Mouse (Mus musculus) lung, postnatal 0 days (tissue): ENCODE measurements at regions not wholly inside any gene's neighbourhood (a gene's known extent, or its start where the extent isn't known, plus 50 kb on each side); places are given as distances from the start of the nearest gene placed in this dataset.

Experiments
- ATAC-seq: fragments of 200-750 bp; cut with Nextera tagmentation; 2 replicates; pipeline ENCODE4 v1.8.0; 2017; ENCODE audit warnings: moderate library complexity
- DNase-seq: peaks from one replicate; pipeline ENCODE4 v3.0.0-alpha.2; 2016; ENCODE audit warnings: low spot score
- H3K27ac ChIP-seq: fragments of 300-500 bp; sonication (generic); 2 replicates; pipeline ENCODE4 v1.5.1; 2014; ENCODE audit warnings: antibody characterized with exemption, mild to moderate bottlenecking, low read length, mixed read lengths
- H3K27me3 ChIP-seq: fragments of 300-500 bp; sonication (generic); replicated peaks from 2 replicates; pipeline ENCODE4 v1.6.1; 2014; ENCODE audit warnings: low read length, mixed read lengths; ENCODE audit not compliant: insufficient read depth
- H3K36me3 ChIP-seq: fragments of 300-500 bp; sonication (generic); 2 replicates; pipeline ENCODE4 v1.6.1; 2014; ENCODE audit warnings: low read length, mixed read lengths; ENCODE audit not compliant: insufficient read depth
- H3K4me1 ChIP-seq: fragments of 300-500 bp; sonication (generic); 2 replicates; pipeline ENCODE4 v1.6.1; 2014; ENCODE audit warnings: antibody characterized with exemption, low read depth, low read length, mixed read lengths; ENCODE audit not compliant: insufficient read depth
- H3K4me2 ChIP-seq: fragments of 300-500 bp; sonication (generic); replicated peaks from 2 replicates; pipeline ENCODE4 v1.6.1; 2014; ENCODE audit warnings: low read depth, mild to moderate bottlenecking, low read length, moderate library complexity, mixed read lengths
- H3K4me3 ChIP-seq: fragments of 300-500 bp; sonication (generic); 2 replicates; pipeline ENCODE4 v1.5.1; 2014; ENCODE audit warnings: low read depth, low read length
- H3K9ac ChIP-seq: fragments of 300-500 bp; sonication (generic); replicated peaks from 2 replicates; pipeline ENCODE4 v1.6.1; 2014; ENCODE audit warnings: low read depth, mild to moderate bottlenecking
- H3K9me3 ChIP-seq: fragments of 300-500 bp; sonication (generic); 2 replicates; pipeline ENCODE4 v1.6.1; 2016; ENCODE audit warnings: low read length, mixed read lengths
- CTCF ChIP-seq: IDR thresholded peaks from 2 replicates; pipeline ENCODE4 v1.5.1; 2016; ENCODE audit warnings: antibody characterized with exemption, mild to moderate bottlenecking
- EP300 ChIP-seq: IDR thresholded peaks from 2 replicates; pipeline ENCODE4 v1.6.1; 2016; ENCODE audit warnings: antibody characterized with exemption, mild to moderate bottlenecking, control low read depth
- WGBS: fragments of 180-500 bp; shearing (Covaris S2); extraction: QIAGEN DNeasy Blood & Tissue Kit; methylation state at CpG from one replicate; pipeline ENCODE4 v1.1.7; 2014; 5-methylcytosine and 5-hydroxymethylcytosine counted together

- ATAC-seq: no peak
- TF ChIP-seq EP300 (no peak), CTCF (no peak)
- no peaks in the 10 kb centered on the region for H3K27me3 ChIP-seq
- H3K36me3 ChIP-seq: no peaks in the 10 kb centered on the region
- no peak overlapping the region for H3K27ac ChIP-seq
- DNase-seq: no peak
- H3K9ac ChIP-seq: no peak overlapping the region
- H3K4me2 ChIP-seq: no peak overlapping the region
- WGBS: 16% methylated on average over 3 of the region's 3 CpGs
- H3K4me3 ChIP-seq: no peak overlapping the region
- H3K9me3 ChIP-seq: no peaks in the 10 kb centered on the region
- no peaks in the 10 kb centered on the region for H3K4me1 ChIP-seq
Observed at GRCm38 (mm10) chr3:58211016-58211415, 203.5 kb upstream of the Tsc22d2 start.

GRCm38 (mm10) chr3:58224696-58225095 lies 189.8 kb upstream of the Tsc22d2 start:
- ATAC-seq: no peak
- Histone ChIP-seq H3K27ac (no peak overlapping the region), H3K4me2 (no peak overlapping the region), H3K9me3 (no peaks in the 10 kb centered on the region), H3K4me3 (no peak overlapping the region), H3K4me1 (no peaks in the 10 kb centered on the region), H3K9ac (no peak overlapping the region), H3K36me3 (no peaks in the 10 kb centered on the region), H3K27me3 (no peaks in the 10 kb centered on the region)
- 43% methylated on average over 2 of the region's 2 CpGs for WGBS
- TF ChIP-seq CTCF (no peak), EP300 (no peak)
- no peak for DNase-seq

GRCm38 (mm10) chr3:58226447-58227321 lies 187.8 kb upstream of the Tsc22d2 start:
- TF ChIP-seq CTCF (no peak), EP300 (no peak)
- DNase-seq: no peak
- WGBS: 79% methylated on average over 7 of the region's 7 CpGs

GRCm38 (mm10) chr3:58227322-58227627 lies 187.2 kb upstream of the Tsc22d2 start:
- 83% methylated on average over 5 of the region's 5 CpGs for WGBS
- Histone ChIP-seq H3K9me3 (no peaks in the 10 kb centered on the region), H3K4me2 (no peak overlapping the region), H3K4me1 (no peaks in the 10 kb centered on the region), H3K27ac (no peak overlapping the region), H3K9ac (no peak overlapping the region), H3K27me3 (no peaks in the 10 kb centered on the region), H3K36me3 (no peaks in the 10 kb centered on the region), H3K4me3 (no peak overlapping the region)
- DNase-seq (no peak), ATAC-seq (no peak)
- no peak for TF ChIP-seq CTCF
- TF ChIP-seq EP300: no peak

More at GRCm38 (mm10) chr3:58226447-58227321, 187.8 kb upstream of the Tsc22d2 start:
- H3K27me3 ChIP-seq: no peaks in the 10 kb centered on the region
- H3K9ac ChIP-seq: no peak overlapping the region
- H3K36me3 ChIP-seq: no peaks in the 10 kb centered on the region
- no peak overlapping the region for H3K4me2 ChIP-seq
- H3K4me3 ChIP-seq: no peak overlapping the region
- no peak for ATAC-seq
- no peak overlapping the region for H3K27ac ChIP-seq
- H3K4me1 ChIP-seq: no peaks in the 10 kb centered on the region
- H3K9me3 ChIP-seq: no peaks in the 10 kb centered on the region

- Histone ChIP-seq H3K4me1 (no peaks in the 10 kb centered on the region), H3K4me3 (no peak overlapping the region), H3K9me3 (no peaks in the 10 kb centered on the region), H3K27ac (no peak overlapping the region), H3K4me2 (no peak overlapping the region), H3K9ac (no peak overlapping the region), H3K27me3 (no peaks in the 10 kb centered on the region), H3K36me3 (no peaks in the 10 kb centered on the region)
- WGBS: 31% methylated on average over 3 of the region's 3 CpGs
- peak; percentile 64 for ATAC-seq
- TF ChIP-seq EP300 (no peak), CTCF (no peak)
- DNase-seq: peak; percentile 26
Observed at GRCm38 (mm10) chr3:58228189-58228588, 186.3 kb upstream of the Tsc22d2 start.

- WGBS: 73% methylated on average over 2 of the region's 2 CpGs
- H3K9me3 ChIP-seq: no peaks in the 10 kb centered on the region
- ATAC-seq (no peak), DNase-seq (no peak)
- no peaks in the 10 kb centered on the region for H3K4me1 ChIP-seq
- H3K36me3 ChIP-seq: no peaks in the 10 kb centered on the region
- no peak overlapping the region for H3K4me3 ChIP-seq
- no peaks in the 10 kb centered on the region for H3K27me3 ChIP-seq
- H3K9ac ChIP-seq: no peak overlapping the region
- no peak overlapping the region for H3K27ac ChIP-seq
- no peak overlapping the region for H3K4me2 ChIP-seq
- TF ChIP-seq EP300 (no peak), CTCF (no peak)
Observed at GRCm38 (mm10) chr3:58231746-58232145, 182.8 kb upstream of the Tsc22d2 start.
